Mouse (Mus musculus) 416B (cell line): ENCODE measurements around the gene Mettl15.
"Not testable (repeated sequence)": the region's sequence is repeated elsewhere in the genome, so short reads cannot be mapped to it uniquely, and the experiment has no call there.

Experiments
- DNase-seq: peaks from one replicate; pipeline ENCODE4 v3.0.0; 2011; ENCODE audit warnings: low read depth

Gene Mettl15

DNA sequence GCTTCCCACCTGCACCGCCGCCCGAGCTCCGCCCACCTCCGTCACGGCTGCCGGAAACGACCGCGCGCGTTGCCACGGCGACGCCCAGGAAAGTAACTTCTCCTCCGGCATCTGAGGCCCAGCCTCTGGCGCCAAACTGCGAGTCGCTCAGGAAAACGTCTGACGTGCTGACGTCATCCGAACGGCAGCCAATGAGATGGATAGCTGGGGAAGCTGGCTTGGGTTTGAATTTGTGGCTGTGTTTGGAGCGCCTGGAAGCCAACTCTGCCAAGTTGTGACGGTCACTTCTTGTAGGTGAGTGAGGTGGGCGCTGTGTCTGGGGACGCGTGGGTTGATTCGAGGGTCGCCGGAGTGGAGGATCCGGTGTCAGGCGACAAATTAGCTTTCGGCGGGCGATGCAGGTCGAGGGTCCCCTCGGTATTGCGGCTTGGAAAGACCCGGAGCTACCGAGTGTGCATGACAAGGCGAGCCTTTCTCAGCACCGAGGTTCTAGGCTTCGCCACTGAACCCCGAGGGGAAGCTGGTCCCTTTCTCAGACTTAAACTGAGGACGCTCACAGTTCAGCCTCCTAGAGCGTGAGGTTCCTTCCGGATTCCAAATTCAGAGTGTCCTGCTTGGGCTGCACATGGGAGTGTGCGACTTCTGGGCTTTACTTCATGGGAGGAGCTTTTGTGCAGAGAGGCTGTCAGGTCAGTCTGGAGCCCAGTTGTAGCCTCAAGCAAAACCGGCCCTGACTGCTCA, at the start of gene Mettl15, which contains the start of gene Kif18a:
TSS of gene Mettl15 (minus strand) at position 149 of the 741 bp plus-strand sequence.
TSS of gene Kif18a (plus strand) at position 139 of the 741 bp plus-strand sequence.
- DNase-seq, result peak; percentile 97

DNA sequence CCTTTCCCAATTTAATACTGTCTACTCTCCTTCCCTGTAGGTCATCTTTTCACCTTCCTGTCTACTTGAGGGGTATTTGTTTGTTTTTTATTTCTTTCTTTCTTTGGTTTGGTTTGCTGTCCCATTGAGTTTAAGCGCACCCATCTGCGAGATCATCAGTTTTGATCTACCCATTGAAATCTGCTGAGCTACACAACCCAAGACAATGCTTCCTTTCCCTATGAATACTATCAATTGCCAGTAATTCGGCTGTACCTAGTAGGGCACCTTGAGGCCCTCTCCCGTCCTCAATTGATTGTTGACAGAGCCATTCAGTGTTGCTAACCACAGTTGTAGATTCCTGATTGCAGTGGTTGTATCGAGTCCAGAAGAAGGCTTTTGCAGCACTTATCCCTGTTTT, 30.8 kb upstream of the Mettl15 start:
- DNase-seq, result no peak

DNA sequence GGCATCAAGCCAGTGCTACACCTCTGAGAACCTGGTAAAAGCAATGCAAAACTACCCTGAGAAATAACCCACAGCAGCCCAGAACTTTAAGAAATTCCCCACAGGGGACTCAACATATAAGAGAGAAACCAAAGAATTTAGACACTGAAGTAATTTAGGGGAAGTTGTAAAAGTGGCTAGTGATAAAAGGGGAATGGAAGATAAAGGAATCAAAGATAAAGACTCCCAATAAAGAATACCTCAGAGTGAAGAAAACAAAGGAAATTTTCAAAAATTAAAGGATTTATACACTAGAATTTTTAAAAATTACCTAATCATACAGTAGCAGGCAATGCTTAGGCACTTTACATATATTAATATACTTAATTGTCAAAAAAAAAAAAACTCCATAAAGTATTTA, 23.1 kb upstream of the Mettl15 start:
- DNase-seq, result no peak

GRCm38 (mm10) chr2:109302234-109302633, 21.7 kb upstream of the Mettl15 start:
- DNase-seq, result no peak

DNA sequence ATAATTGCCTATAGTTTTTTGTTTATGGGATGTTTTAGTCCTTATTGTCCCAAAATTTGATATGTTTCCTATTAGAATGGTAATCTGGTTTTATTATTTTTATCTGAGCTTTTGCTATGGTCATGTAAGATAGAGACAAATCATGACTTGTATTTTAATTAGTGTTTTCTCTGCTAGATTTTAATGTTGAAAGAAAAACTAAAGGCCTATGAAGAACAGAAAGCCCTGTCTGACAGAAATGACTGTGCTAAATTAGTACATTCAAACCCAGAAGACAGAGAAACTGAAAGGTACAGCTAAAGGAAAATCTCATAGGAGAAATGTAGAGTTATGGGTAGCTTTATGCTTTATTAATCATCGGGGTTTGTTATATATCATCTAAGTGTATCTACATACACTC, 17.6 kb upstream of the Mettl15 start:
- DNase-seq, result no peak

DNA sequence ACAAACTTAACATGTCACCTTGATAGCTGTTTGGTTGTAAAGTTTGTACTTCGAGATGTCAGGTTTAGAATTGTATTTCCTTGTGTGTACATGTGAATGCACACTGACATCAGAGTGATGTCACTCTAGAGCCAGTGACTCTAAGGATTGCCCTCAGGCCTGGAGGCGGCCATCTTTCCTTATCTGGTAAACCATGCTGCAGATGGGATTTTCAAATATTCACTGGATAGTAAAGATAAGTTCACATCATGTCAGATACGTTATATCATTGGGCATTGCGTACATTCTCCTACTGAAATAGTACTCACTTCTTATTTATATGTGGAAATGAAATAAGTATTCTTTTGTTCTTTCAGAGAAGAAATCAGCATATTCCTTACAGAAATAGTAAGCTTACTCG, 15.7 kb upstream of the Mettl15 start:
- DNase-seq, result no peak

DNA sequence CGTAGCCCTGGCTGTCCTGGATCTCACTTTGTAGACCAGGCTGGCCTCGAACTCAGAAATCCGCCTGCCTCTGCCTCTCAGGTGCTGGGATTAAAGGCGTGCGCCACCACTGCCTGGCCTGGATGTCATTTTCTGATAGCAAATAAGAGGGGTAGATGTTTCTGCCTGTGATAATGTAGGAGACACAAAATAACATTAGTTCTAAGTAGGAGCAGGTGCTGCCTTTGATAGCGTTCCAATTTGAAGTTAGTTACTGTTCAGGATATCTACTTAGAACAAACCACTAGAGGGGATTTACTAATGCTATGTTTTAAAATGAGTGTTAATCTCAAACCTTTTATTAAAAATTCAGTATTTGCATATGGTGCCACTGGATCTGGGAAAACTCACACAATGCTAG, 8.8 kb upstream of the Mettl15 start:
- DNase-seq, result no peak

GRCm38 (mm10) chr2:109284121-109284520, 3.6 kb upstream of the Mettl15 start:
- no peak for DNase-seq

DNA sequence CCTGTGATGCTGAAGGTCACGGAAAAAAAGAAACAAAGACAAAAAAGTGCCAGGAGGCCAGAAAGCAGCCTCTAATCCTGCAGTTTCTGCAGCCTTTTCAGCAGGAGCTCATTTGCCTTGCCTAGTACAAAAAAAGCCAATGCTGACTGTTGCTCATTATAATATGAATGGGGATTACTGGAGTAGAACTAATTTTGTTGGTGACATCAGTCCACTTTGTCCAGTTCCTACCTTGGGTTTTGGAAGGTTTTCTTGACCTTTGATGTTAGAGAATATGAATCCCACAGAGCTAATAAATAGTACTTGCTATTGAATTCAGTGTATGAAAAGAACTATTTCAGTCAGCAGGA, 768 bp upstream of the Mettl15 start:
- no peak for DNase-seq

GRCm38 (mm10) chr2:109280272-109280599, 312 bp downstream of the Mettl15 start:
- no peak for DNase-seq

DNA sequence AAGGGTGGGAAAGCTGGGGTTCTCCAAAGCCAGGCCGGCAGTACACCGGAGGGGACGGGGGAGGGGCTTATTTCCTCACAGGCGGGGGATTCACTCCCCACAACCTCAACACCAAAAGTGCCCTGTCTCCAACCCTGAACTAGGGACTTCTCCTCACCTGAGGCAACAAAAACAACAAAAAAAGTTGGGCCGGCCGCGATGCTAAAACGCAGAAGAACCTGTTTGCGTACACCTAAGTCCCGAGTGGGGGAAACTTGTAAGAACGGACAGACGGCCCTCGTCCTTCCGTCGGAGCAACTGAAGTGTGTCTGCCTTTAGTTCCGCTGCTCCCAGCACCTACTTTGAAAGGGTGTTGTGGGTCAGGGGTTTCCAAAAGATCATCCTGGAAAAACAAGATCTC, 2.5 kb downstream of the Mettl15 start:
- DNase-seq, result peak; percentile 86

GRCm38 (mm10) chr2:109277593-109277992, 3.0 kb downstream of the Mettl15 start:
- peak; percentile 24 for DNase-seq

- no peak for DNase-seq
Measured at GRCm38 (mm10) chr2:109273098-109273497, 7.5 kb downstream of the Mettl15 start.

GRCm38 (mm10) chr2:109262779-109263178, 17.8 kb downstream of the Mettl15 start:
- peak; percentile 42 for DNase-seq

- DNase-seq, result peak; percentile 83
Measured at GRCm38 (mm10) chr2:109241947-109242346, 38.6 kb downstream of the Mettl15 start.

DNA sequence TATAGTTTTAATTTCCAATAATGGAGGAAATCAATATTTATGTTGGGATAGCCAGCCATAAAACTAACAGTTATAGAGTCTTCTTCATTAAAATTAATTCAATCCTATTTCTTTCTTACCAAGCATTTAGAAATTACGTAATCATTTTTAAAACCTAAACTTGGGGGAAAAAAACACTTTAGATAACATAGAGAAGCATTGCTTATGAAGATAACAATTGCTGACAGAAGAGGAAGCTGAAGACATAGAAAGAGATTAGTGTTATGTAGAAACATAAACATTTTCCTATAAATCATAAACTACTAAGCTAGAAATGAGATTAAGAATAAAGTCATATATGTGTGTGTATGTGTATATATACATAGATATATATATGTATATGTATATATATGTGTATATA, 44.8 kb downstream of the Mettl15 start:
- no peak for DNase-seq

DNA sequence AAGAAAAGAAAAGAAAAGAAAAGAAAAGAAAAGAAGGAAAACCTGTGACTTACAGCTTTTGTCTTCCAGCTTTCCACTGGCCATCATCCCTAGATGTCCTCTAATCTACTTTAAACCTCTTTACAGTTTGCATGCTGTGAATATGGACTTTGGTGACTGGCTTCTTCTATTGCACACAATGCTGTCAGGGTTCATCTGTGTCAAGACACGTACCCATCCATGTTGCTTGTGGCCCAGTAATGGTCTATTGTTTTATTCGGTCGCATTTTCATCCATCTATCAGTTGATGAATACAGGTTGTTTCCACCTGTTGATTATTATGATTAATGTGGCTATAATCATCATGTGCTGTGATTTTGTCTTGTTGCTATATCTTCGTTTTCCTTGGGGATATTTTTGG, 46.7 kb downstream of the Mettl15 start:
- DNase-seq, result no peak

GRCm38 (mm10) chr2:109230443-109230842, 50.1 kb downstream of the Mettl15 start:
- no peak for DNase-seq

DNA sequence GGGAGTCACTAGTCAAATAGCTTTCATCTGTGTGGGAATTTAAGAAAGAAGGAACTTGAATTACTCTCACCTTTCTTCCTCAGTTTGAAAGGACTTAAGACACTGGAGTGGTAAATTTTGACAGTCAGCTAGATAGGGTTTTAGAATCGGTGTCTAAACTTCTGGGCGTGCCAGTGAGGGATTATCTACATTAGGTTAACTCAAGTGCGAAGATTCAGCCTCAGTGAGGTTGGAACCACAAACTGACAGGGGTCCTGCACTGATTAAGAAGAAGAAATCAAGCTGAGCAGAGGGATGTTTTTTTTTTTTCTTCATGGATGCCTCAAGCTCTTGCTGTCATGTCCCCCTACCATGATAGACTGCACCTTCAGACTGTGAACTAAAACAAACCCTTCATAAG, 53.4 kb downstream of the Mettl15 start:
- DNase-seq, result no peak

DNA sequence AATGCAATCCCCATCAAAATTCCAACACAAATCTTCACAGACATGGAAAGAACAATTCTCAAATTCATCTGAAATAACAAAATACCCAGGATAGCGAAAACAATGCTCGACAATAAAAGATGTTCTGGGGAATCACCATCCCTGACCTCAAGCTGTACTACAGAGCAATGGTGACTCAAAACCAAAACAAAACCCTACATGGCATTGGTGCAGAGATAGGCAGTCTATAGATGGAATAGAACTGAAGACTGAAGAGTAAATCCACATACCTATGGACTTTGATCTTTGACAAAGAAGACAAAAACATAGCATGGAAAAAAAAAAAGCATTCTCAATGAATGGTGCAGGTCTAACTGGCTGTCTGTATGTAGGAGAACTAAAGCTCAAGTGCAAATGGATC, 59.1 kb downstream of the Mettl15 start:
- no peak for DNase-seq

DNA sequence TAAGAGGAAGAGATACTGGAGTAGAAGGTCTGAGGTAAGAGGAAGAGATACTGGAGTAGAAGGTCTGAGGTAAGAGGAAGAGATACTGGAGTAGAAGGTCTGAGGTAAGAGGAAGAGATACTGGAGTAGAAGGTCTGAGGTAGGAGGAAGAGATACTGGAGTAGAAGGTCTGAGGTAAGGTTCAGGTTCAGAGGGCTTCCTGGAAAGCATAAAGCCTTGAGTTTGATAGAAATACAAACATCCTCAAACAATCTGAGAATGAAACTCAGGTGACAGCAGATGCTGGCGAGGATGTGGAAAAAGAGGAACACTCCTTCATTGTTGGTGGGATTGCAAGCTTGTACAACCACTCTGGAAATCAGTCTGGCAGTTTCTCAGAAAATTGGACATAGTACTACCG, 63.9 kb downstream of the Mettl15 start:
- DNase-seq, result not testable (repeated sequence)

- DNase-seq, result not testable (repeated sequence)
Measured at GRCm38 (mm10) chr2:109210641-109211040, 69.9 kb downstream of the Mettl15 start.

DNA sequence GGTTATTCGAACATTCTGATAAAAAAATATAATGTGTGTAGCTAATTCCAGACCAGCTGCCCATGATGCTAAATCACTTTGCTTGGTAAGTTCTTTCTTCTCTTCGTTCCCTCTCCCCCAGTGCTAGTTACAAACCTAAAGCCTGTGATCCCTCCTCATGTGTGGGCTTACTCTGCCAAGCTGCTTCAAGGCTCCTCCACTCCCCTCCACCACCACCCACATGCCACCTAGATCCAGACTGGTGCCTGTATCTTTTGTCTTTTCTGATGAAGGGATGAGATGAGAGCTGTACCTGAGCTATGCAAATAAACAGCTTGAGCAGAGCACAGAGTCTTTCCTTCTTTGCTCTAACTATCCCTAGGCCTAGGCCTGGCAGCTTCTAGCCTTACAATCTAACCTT, 72.5 kb downstream of the Mettl15 start:
- no peak for DNase-seq

- DNase-seq, result no peak
Measured at GRCm38 (mm10) chr2:109182993-109183392, 97.6 kb downstream of the Mettl15 start.
